Mouse (Mus musculus) kidney, postnatal 10 days (tissue): ENCODE measurements around the gene Iqcc.

Experiments
- DNase-seq: peaks from one replicate; pipeline ENCODE4 v3.0.0; 2021; ENCODE audit warnings: mixed read lengths

Gene Iqcc

DNA sequence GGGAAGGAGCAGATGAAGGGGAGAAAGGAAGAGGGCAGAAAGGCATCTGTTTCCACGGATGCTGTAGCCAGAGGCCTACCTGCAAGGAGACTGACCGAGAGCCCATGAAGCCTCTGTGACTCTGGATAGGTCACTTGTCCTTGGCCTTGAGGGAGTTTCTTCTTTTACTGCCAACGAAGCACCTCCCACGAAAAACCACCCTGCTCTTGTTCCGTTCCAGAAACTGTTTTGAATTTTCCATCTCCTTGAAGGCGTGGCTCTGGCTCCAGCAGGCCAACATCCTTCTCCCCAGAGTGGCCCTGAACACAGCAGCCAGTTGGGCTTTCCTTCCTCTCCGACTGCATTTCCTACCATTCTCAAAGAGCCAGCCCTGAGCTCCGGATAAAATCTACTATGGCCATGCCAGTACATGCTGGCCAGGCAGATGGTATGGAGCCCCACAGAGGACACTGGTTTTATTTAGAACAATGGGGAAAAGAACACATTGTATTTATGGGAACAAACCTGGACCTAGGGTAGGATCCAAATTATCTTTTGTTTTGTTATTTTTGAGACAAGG is 2.5 kb upstream of the Iqcc start:
- peak; percentile 49 for DNase-seq

DNA sequence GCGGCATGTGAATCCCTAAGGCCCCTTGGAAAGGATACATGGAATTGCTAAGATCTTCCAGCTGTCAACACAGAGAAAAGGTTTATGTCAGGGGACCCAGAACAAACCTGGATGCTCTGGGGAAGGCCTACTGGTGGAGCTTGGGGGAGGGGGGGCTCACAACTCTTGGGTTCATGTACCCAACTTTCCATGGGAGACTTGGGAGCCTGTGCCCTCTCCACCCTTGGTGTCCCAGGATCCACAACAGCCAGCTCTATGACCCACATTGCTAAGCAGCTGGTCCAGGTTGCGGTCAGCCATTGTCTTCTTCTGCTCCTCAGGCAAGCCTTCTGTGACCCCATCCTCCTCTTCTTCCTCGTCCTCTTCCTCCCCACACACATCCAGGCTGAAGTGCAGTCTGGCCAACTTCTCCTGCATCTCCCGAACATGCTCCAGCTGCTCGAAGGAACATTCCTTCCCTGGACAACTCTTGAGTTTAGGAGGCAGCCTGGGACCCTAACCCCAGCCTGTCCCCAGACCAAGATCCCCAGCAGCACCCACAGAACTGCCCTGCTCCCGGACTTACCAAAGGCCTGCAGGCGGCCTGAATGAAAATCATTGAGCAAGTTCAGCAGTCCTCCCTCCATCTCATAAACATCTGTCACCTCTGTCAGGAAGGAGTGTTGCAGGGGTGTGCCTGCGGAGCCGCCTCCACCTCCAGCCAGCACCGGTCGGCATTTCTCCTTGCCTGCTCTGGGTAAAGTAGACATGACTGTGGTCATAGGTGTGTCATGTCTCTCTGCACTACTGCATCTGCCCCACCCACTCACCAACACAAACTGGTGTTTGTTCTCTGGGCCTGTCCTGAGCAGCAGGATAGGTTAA is 1.8 kb upstream of the Iqcc start:
- DNase-seq: no peak

DNA sequence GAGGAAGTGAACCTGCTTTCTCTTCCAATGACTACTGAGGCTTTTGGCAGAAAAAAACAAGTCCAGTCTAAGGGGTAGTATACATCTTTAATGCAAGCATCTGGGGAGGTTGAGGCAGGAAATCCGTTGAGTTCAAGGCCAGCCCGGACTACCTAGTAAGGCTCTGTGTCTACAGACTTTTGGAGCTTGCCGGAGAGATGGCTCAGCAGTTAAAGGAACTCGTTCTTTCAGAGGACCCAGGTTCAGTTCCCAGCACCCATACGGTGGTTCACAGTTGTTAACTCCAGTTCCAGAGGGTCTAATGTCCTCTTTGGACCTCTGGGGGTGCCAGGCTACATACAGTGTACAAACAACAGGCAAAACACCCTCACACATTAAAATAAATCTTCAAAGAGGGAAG is 868 bp downstream of the Iqcc start:
- DNase-seq: no peak

DNA sequence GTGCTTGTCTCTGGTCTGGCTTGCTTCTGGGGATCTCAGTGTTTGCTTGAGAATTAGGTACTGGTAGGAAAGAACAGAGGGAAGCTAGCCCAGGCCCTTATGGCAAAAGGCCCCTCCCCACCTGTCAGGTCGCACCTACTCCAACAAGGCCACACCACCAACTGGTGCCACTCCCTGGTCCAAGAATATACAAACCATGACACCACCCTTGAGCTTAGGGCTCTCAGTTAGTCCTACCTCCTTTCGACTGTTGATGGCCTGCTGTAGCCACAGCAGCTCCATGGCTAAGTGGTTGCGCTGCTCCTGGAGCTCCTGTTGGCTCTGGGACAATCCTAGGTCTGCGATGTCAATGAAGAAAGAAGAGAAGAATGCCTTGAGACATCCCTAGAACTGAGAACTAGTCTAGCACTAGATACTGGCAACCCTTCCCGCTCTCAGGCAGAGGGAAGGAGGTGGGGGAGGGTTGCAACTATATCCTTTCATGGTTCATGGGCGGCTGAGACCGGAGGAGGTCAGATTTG is 1.7 kb downstream of the Iqcc start:
- no peak for DNase-seq

GRCm38 (mm10) chr4:129616631-129617030 is 2.3 kb downstream of the Iqcc start:
- no peak for DNase-seq

GRCm38 (mm10) chr4:129615801-129616290 is 3.1 kb downstream of the Iqcc start:
- DNase-seq: no peak

DNA sequence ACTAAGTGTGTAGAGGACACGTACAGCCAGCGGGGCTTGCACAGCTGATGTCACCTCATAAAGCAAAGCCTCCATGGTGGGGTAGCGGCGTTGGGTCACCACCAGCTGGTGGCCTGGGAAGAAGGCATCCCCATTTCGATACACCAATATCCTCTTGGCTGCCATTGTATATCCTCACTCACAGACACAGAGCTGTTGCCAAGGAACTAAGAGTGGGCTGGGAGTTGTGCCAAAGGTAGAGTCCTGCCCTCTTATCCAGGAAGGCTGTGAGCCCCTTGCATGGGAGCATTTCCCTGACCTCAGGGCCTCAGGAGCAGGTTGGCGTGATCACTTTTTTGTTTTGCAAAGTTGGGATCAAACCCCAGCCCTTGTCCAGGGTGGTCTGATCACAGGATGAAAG is 4.8 kb downstream of the Iqcc start, which contains the start of gene Dcdc2b:
Gene Dcdc2b, minus strand, starts transcription at position 165 of the 400 bp plus-strand sequence.
- DNase-seq: no peak

DNA sequence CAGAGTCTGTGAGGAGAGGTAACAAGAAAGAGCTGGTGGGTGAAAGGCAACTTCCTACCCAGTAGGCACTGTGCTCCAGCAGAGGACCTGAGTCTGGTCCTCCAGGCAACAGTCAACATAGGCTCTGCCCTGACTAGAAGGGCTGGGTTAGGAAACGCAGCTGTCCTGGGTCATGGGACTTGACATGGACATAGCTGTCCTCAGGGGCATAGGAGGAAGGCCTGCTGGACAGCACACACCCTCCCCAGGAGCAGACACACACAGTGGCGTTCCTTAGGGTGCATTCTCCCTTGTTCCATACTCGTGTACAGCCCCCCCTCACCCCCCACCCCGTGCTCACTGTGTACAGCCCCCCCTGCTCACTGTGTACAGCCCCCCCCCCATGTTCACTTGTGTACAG is 8.4 kb downstream of the Iqcc start:
- no peak for DNase-seq

- DNase-seq: no peak
Measured at GRCm38 (mm10) chr4:129610026-129610425, 8.9 kb downstream of the Iqcc start.

DNA sequence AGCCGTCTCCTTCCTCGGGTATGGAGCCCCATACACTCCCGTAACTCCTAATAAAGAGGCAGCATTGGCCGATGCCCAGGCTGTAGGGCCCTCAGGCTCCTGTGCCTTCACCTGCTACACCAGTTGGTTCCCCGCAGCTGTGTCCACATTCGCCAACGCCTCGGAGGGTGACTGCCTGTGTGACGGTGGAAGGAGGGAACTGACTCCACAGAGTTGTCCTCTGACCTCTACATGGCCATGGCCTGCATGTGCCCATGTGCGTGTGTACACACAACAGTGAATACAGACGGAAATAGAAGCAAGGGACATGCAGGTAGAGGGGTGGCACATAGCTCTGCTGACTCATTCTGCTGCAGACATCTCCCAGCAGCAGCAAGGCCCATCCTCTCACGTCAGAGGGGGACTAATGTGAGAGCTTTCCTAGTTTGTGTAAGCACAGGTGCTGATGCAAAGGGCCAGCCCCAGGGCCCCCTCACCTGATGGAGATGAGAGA is 9.7 kb downstream of the Iqcc start:
- no peak for DNase-seq

GRCm38 (mm10) chr4:129608426-129609025 is 10.4 kb downstream of the Iqcc start:
- peak; percentile 91 for DNase-seq

DNA sequence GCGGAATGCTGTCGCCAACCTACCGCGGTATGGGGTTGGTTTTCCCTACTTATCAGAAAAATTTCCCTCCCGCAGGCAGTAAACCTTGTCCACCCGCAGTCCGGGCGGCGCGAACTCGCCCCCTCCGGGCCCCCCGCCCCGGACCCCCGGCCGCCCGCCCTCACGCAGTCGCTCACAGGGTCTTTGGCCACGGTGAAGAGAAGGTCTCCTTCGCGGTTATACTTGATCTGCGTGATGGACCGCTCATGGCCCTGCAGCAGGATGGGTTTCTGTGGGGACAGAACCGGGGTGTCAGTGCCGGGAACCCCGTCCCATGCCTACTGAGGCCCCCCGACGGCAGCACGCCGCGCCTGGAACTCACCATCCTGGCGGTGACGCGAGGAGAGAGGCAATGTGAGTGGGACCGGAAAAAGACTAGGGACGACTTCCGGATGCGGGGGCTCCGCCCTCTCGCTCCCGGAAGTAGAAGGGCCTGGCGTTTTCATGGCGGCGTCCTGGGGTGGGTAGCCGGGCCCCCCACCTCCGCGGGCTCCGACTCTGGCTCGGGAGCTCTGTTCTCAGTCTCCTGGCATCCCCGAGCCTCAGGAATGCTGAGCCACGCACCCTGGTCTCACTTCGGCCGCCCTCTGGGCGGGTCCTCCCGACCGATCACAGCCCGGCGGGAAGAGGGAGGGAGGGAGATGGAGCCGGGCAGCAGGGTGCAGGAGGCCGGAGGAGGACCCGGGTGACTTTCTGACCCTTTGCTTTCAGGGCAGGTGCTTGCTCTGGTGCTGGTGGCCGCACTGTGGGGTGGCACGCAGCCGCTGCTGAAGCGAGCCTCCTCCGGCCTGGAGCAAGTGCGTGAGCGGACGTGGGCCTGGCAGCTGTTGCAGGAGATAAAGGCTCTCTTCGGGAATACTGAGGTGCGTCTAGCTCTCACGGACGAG is 18.4 kb downstream of the Iqcc start, which contains the start of the genes Eif3i and Tmem234:
Gene Eif3i, minus strand, starts transcription at position 416 of the 926 bp plus-strand sequence.
Gene Tmem234, plus strand, starts transcription at position 436 of the 926 bp plus-strand sequence.
- peak; percentile 90 for DNase-seq

DNA sequence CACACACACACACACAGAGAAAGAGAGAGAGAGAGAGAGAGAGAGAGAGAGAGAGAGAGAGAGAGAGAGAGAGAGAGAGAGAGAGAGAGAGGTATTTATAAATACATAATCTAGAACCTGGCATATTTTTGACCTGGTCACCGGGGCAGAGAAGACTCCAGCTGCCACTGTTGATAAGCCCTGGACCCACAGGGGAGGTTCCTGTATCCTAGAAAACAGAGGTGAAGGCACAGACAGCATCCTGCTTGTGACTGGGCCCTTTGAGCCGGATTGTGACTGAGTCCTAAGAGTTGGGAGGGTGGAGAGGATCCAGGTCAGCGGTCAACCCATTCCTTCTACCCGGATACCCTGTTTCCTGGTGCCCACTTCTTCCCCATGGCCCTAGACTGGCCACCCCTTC is 30.0 kb downstream of the Iqcc start:
- DNase-seq: no peak

DNA sequence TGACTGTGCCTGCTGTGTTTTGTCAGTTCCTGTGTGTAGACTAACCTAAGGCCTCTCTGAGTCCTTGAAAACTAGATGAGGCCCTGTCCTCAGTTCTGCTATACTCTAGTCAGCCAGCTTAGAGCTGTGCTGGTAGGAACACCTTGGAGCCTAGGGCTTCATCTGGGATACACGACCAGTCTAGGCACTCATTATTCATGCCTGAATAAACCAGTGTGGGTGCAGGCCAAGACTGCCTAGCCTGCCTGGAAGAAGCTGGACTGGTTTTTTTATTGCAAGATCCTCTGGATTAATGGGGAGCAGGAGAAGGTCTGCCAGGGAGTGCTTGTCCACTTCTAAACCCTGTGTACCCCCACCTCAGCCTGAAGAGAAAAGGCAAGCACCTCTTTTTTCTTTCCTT is 32.0 kb downstream of the Iqcc start:
- DNase-seq: no peak

GRCm38 (mm10) chr4:129585773-129586172 is 33.1 kb downstream of the Iqcc start:
- DNase-seq: no peak

- peak; percentile 94 for DNase-seq
Measured at GRCm38 (mm10) chr4:129584884-129585608, 33.9 kb downstream of the Iqcc start.

DNA sequence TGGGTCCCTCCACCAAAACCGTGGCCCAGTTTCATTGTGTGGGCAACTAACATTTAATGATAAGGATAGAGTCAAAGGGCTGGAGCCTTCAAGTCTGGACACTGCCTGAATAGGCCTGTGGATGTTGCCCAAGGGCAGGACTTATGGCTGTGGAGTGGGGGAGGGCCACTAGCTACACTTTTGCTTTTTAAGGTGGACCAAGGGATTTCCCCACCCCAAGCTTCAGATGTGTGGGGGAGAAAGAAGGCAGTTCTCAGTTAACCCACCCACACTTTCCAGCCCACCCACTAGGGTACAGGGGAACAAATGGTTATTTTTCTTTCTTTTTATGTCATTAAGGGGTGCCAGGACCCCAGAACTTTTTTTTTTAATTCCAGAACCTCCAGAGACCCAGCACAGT is 34.5 kb downstream of the Iqcc start:
- DNase-seq: no peak

DNA sequence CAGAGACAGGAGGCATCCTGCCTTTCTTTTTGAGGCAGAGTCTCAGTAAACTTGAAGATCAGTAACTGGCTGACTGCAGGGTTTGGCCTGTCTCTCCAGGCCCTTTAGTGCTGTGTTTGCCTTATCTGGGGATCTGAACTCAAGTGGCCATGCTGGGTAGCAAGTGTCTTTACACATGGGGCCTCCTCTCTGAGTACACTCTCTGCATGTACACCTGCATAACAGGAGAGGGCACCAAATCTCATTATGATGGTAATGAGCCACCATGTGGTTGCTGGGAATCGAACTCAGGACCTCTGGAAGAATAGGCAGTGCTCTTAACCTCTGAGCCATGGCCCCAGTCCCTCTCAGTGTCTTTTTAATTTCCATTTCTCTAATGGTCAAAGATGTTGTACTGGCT is 36.6 kb downstream of the Iqcc start:
- no peak for DNase-seq

- no peak for DNase-seq
Measured at GRCm38 (mm10) chr4:129580347-129580746, 38.6 kb downstream of the Iqcc start.

DNA sequence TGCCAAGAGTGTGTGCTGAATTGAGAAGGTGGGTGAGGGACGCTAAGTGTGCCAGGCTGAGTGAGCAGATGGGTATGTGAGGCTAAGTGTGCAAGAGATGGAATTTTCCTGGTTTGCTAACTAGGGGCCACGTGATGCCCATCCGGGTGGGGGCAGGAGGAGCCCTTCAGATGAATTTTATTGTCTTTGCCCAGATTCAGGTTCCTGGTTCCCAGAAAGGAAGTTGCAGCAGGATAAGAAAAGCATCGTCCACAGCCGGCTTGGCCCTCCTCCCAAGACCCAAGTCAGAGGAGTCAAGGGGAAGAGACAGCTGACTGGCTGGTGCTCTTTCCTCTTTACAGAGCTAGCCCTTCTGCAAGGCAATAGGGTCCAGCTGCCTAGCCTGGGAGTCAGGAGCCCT is 40.4 kb downstream of the Iqcc start, which contains the start of gene Fam167b:
Gene Fam167b, minus strand, starts transcription at position 84 of the 400 bp plus-strand sequence.
- peak; percentile 76 for DNase-seq

GRCm38 (mm10) chr4:129577688-129578087 is 41.2 kb downstream of the Iqcc start:
- DNase-seq: no peak
